Mouse (Mus musculus) thymus, postnatal 25 days (tissue): Measurements from ENCODE around the gene Epha5.

Source experiments
- DNase-seq: peaks from one replicate; pipeline ENCODE4 v3.0.0; 2022

Epha5 gene

GRCm38 (mm10) chr5:84417062-84417879 lies at the start of gene Epha5:
Gene Epha5, minus strand, starts transcription at chr5:84417382.
- no peak for DNase-seq

GRCm38 (mm10) chr5:84456216-84456615 lies 39.0 kb upstream of the Epha5 start:
- no peak for DNase-seq

- DNase-seq = no peak
Observed at GRCm38 (mm10) chr5:84454641-84455040, 37.5 kb upstream of the Epha5 start.

- DNase-seq = no peak
Observed at GRCm38 (mm10) chr5:84453839-84454238, 36.7 kb upstream of the Epha5 start.

GRCm38 (mm10) chr5:84440232-84440631 lies 23.1 kb upstream of the Epha5 start:
- DNase-seq = no peak

GRCm38 (mm10) chr5:84415961-84416821 lies 991 bp downstream of the Epha5 start:
- no peak for DNase-seq

- DNase-seq = no peak
Observed at GRCm38 (mm10) chr5:84414931-84415431, 2.2 kb downstream of the Epha5 start.

- DNase-seq = no peak
Observed at GRCm38 (mm10) chr5:84413026-84413425, 4.2 kb downstream of the Epha5 start.

- DNase-seq = no peak
Observed at GRCm38 (mm10) chr5:84408370-84408769, 8.8 kb downstream of the Epha5 start.

- DNase-seq = no peak
Observed at GRCm38 (mm10) chr5:84397085-84397484, 20.1 kb downstream of the Epha5 start.

- no peak for DNase-seq
Observed at GRCm38 (mm10) chr5:84365334-84365733, 51.8 kb downstream of the Epha5 start.

GRCm38 (mm10) chr5:84359430-84359829 lies 57.8 kb downstream of the Epha5 start:
- DNase-seq = no peak

- no peak for DNase-seq
Observed at GRCm38 (mm10) chr5:84353069-84353468, 64.1 kb downstream of the Epha5 start.

- no peak for DNase-seq
Observed at GRCm38 (mm10) chr5:84346728-84347499, 70.3 kb downstream of the Epha5 start.

GRCm38 (mm10) chr5:84335834-84336465 lies 81.2 kb downstream of the Epha5 start:
- no peak for DNase-seq

GRCm38 (mm10) chr5:84334481-84334880 lies 82.7 kb downstream of the Epha5 start:
- no peak for DNase-seq

GRCm38 (mm10) chr5:84331631-84332030 lies 85.6 kb downstream of the Epha5 start:
- no peak for DNase-seq

GRCm38 (mm10) chr5:84320553-84320952 lies 96.6 kb downstream of the Epha5 start:
- no peak for DNase-seq

- DNase-seq = no peak
Observed at GRCm38 (mm10) chr5:84320138-84320537, 97.0 kb downstream of the Epha5 start.

GRCm38 (mm10) chr5:84318814-84319340 lies 98.3 kb downstream of the Epha5 start:
- DNase-seq = no peak

- DNase-seq = no peak
Observed at GRCm38 (mm10) chr5:84317839-84318238, 99.3 kb downstream of the Epha5 start.

GRCm38 (mm10) chr5:84313619-84314018 lies 103.6 kb downstream of the Epha5 start:
- DNase-seq = no peak
